Mouse (Mus musculus): ENCODE data around the gene Spns1. TPM values are rescaled to one million over a fixed set of nuclear protein-coding genes. Genes with fewer than 3 reads are reported as not detected.
"Not testable (repeated sequence)": the region's sequence is repeated elsewhere in the genome, so short reads cannot be mapped to it uniquely, and the experiment has no call there.

Spns1 gene
- polyA plus RNA-seq, 1 experiment from 2014 or later: 53.7 TPM

- TF ChIP-seq CTCF (IDR thresholded peaks at IDR 0.05) (no peak), EP300 (IDR thresholded peaks at IDR 0.05) (no peak)
- 80% methylated on average over 2 of the region's 2 CpGs for WGBS
These were observed 39.4 kb upstream of the Spns1 start for GRCm38 (mm10) chr7:126416615-126417014.

GRCm38 (mm10) chr7:126414725-126415124, 37.5 kb upstream of the Spns1 start, which contains the start of gene Cd19:
Gene Cd19, minus strand, starts transcription at chr7:126414889.
- WGBS: 80% methylated on average over 6 of the region's 6 CpGs
- no peak within 1 kb of the TSS for H3K9ac ChIP-seq (replicated peaks; ENCODE audit: low read depth)
- no peak for DNase-seq (ENCODE audit: low spot score)
- no peak within 1 kb of the TSS for H3K27ac ChIP-seq (ENCODE audit: low read length)
- no peaks in the 10 kb centered on the region for H3K36me3 ChIP-seq (ENCODE audit: insufficient read depth, low read length)
- no peak within 1 kb of the TSS for H3K4me3 ChIP-seq (ENCODE audit: low read depth, low read length)
- TF ChIP-seq CTCF (IDR thresholded peaks at IDR 0.05) (no peak), EP300 (IDR thresholded peaks at IDR 0.05) (no peak)
- H3K9me3 ChIP-seq (ENCODE audit: low read length): no peaks in the 10 kb centered on the region
- ATAC-seq: no peak
- H3K27me3 ChIP-seq (replicated peaks; ENCODE audit: insufficient read depth, low read length): no peaks in the 10 kb centered on the region
- no peak within 1 kb of the TSS for H3K4me2 ChIP-seq (replicated peaks; ENCODE audit: low read depth, low read length)
- H3K4me1 ChIP-seq (ENCODE audit: insufficient read depth, low read depth, low read length): no peaks in the 10 kb centered on the region

More at GRCm38 (mm10) chr7:126416615-126417014, 39.4 kb upstream of the Spns1 start:
- H3K27me3 ChIP-seq (replicated peaks; ENCODE audit: insufficient read depth, low read length): no peaks in the 10 kb centered on the region
- no peak overlapping the region for H3K4me2 ChIP-seq (replicated peaks; ENCODE audit: low read depth, low read length)
- H3K4me3 ChIP-seq (ENCODE audit: low read depth, low read length): no peak overlapping the region
- H3K36me3 ChIP-seq (ENCODE audit: insufficient read depth, low read length): no peaks in the 10 kb centered on the region
- DNase-seq (ENCODE audit: low spot score): no peak
- no peaks in the 10 kb centered on the region for H3K9me3 ChIP-seq (ENCODE audit: low read length)
- H3K27ac ChIP-seq (ENCODE audit: low read length): no peak overlapping the region
- no peaks in the 10 kb centered on the region for H3K4me1 ChIP-seq (ENCODE audit: insufficient read depth, low read depth, low read length)
- no peak overlapping the region for H3K9ac ChIP-seq (replicated peaks; ENCODE audit: low read depth)
- ATAC-seq: no peak

- Histone ChIP-seq H3K36me3 (ENCODE audit: insufficient read depth, low read length) (no peaks in the 10 kb centered on the region), H3K27me3 (replicated peaks; ENCODE audit: insufficient read depth, low read length) (no peaks in the 10 kb centered on the region)
These were observed 33.8 kb upstream of the Spns1 start for GRCm38 (mm10) chr7:126411061-126411460.

GRCm38 (mm10) chr7:126408686-126409085, 31.4 kb upstream of the Spns1 start:
- H3K9ac ChIP-seq (replicated peaks; ENCODE audit: low read depth): no peak overlapping the region
- no peak overlapping the region for H3K27ac ChIP-seq (ENCODE audit: low read length)
- ATAC-seq (no peak), DNase-seq (ENCODE audit: low spot score) (no peak)
- H3K27me3 ChIP-seq (replicated peaks; ENCODE audit: insufficient read depth, low read length): no peaks in the 10 kb centered on the region
- H3K36me3 ChIP-seq (ENCODE audit: insufficient read depth, low read length): no peaks in the 10 kb centered on the region
- no peaks in the 10 kb centered on the region for H3K9me3 ChIP-seq (ENCODE audit: low read length)
- 67% methylated on average over 2 of the region's 2 CpGs for WGBS
- no peaks in the 10 kb centered on the region for H3K4me1 ChIP-seq (ENCODE audit: insufficient read depth, low read depth, low read length)
- no peak overlapping the region for H3K4me2 ChIP-seq (replicated peaks; ENCODE audit: low read depth, low read length)
- H3K4me3 ChIP-seq (ENCODE audit: low read depth, low read length): no peak overlapping the region
- no peak for TF ChIP-seq EP300 (IDR thresholded peaks at IDR 0.05)

More at GRCm38 (mm10) chr7:126411061-126411460, 33.8 kb upstream of the Spns1 start:
- Histone ChIP-seq H3K9ac (replicated peaks; ENCODE audit: low read depth) (no peak overlapping the region), H3K4me2 (replicated peaks; ENCODE audit: low read depth, low read length) (no peak overlapping the region), H3K4me3 (ENCODE audit: low read depth, low read length) (no peak overlapping the region), H3K9me3 (ENCODE audit: low read length) (no peaks in the 10 kb centered on the region), H3K4me1 (ENCODE audit: insufficient read depth, low read depth, low read length) (no peaks in the 10 kb centered on the region), H3K27ac (ENCODE audit: low read length) (no peak overlapping the region)
- 87% methylated on average over 4 of the region's 4 CpGs for WGBS
- no peak for ATAC-seq
- no peak for DNase-seq (ENCODE audit: low spot score)
- no peak for TF ChIP-seq CTCF (IDR thresholded peaks at IDR 0.05)
- TF ChIP-seq EP300 (IDR thresholded peaks at IDR 0.05): no peak

GRCm38 (mm10) chr7:126402518-126402917, 25.3 kb upstream of the Spns1 start:
- 70% methylated on average over 6 of the region's 8 CpGs for WGBS
- H3K9me3 ChIP-seq (ENCODE audit: low read length); ATAC-seq; H3K27me3 ChIP-seq (replicated peaks; ENCODE audit: insufficient read depth, low read length); H3K27ac ChIP-seq (ENCODE audit: low read length); H3K4me1 ChIP-seq (ENCODE audit: insufficient read depth, low read depth, low read length); H3K4me2 ChIP-seq (replicated peaks; ENCODE audit: low read depth, low read length); H3K4me3 ChIP-seq (ENCODE audit: low read depth, low read length); H3K36me3 ChIP-seq (ENCODE audit: insufficient read depth, low read length); H3K9ac ChIP-seq (replicated peaks; ENCODE audit: low read depth); DNase-seq (ENCODE audit: low spot score): not testable (repeated sequence)

GRCm38 (mm10) chr7:126399548-126399947, 22.3 kb upstream of the Spns1 start:
- WGBS: 10% methylated on average over 5 of the region's 5 CpGs
- Histone ChIP-seq H3K27ac (ENCODE audit: low read length) (no peak overlapping the region), H3K4me1 (ENCODE audit: insufficient read depth, low read depth, low read length) (0 out of 2 replicates have a peak, but pooled peaks cover 3% of the 10 kb centered on the region), H3K9ac (replicated peaks; ENCODE audit: low read depth) (no peak overlapping the region), H3K36me3 (ENCODE audit: insufficient read depth, low read length) (no peaks in the 10 kb centered on the region), H3K4me2 (replicated peaks; ENCODE audit: low read depth, low read length) (no peak overlapping the region), H3K9me3 (ENCODE audit: low read length) (no peaks in the 10 kb centered on the region), H3K4me3 (ENCODE audit: low read depth, low read length) (no peak overlapping the region), H3K27me3 (replicated peaks; ENCODE audit: insufficient read depth, low read length) (no peaks in the 10 kb centered on the region)
- TF ChIP-seq CTCF (IDR thresholded peaks at IDR 0.05): peak; percentile 92
- TF ChIP-seq EP300 (IDR thresholded peaks at IDR 0.05): no peak
- DNase-seq (ENCODE audit: low spot score): peak; percentile 86
- no peak for ATAC-seq

- 85% methylated on average over 4 of the region's 4 CpGs for WGBS
- Histone ChIP-seq H3K9ac (replicated peaks; ENCODE audit: low read depth) (no peak overlapping the region), H3K27ac (ENCODE audit: low read length) (no peak overlapping the region), H3K27me3 (replicated peaks; ENCODE audit: insufficient read depth, low read length) (no peaks in the 10 kb centered on the region), H3K4me2 (replicated peaks; ENCODE audit: low read depth, low read length) (no peak overlapping the region), H3K36me3 (ENCODE audit: insufficient read depth, low read length) (no peaks in the 10 kb centered on the region), H3K4me3 (ENCODE audit: low read depth, low read length) (no peak overlapping the region), H3K4me1 (ENCODE audit: insufficient read depth, low read depth, low read length) (0 out of 2 replicates have a peak, but pooled peaks cover 3% of the 10 kb centered on the region), H3K9me3 (ENCODE audit: low read length) (no peaks in the 10 kb centered on the region)
- no peak for TF ChIP-seq EP300 (IDR thresholded peaks at IDR 0.05)
- DNase-seq (ENCODE audit: low spot score): no peak
- no peak for ATAC-seq
These were observed 20.6 kb upstream of the Spns1 start for GRCm38 (mm10) chr7:126397822-126398221.

Data from lung, postnatal 0 days (tissue).